Mouse (Mus musculus) heart, embryonic 15.5 days (tissue): Measurements from ENCODE around the gene Slc9a8. TPM values are rescaled to one million over a fixed set of nuclear protein-coding genes. Genes with fewer than 3 reads are reported as not detected.

Experiments
- ATAC-seq: fragments of 200-750 bp; cut with Nextera tagmentation; replicated peaks from 2 replicates; pipeline ENCODE4 v1.8.0; 2017; ENCODE audit warnings: low read depth, moderate TSS enrichment; ENCODE audit not compliant: insufficient number of reproducible peaks, insufficient read depth, low FRiP score
- H3K27ac ChIP-seq: fragments of 300-500 bp; sonication (generic); 2 replicates; pipeline ENCODE4 v1.5.1; 2015; ENCODE audit warnings: mild to moderate bottlenecking, inconsistent platforms
- H3K27me3 ChIP-seq: fragments of 300-500 bp; sonication (generic); 2 replicates; pipeline ENCODE4 v1.6.1; 2015; ENCODE audit warnings: inconsistent platforms
- H3K36me3 ChIP-seq: fragments of 300-500 bp; sonication (generic); 2 replicates; pipeline ENCODE4 v1.6.1; 2015; ENCODE audit warnings: mild to moderate bottlenecking, inconsistent platforms
- H3K4me1 ChIP-seq: fragments of 300-500 bp; sonication (generic); replicated peaks from 2 replicates; pipeline ENCODE4 v1.6.1; 2015; ENCODE audit warnings: inconsistent platforms
- H3K4me2 ChIP-seq: fragments of 300-500 bp; sonication (generic); 2 replicates; pipeline ENCODE4 v1.6.1; 2015; ENCODE audit warnings: inconsistent platforms, mild to moderate bottlenecking, moderate library complexity
- H3K4me3 ChIP-seq: fragments of 300-500 bp; sonication (generic); 2 replicates; pipeline ENCODE4 v1.5.1; 2015; ENCODE audit warnings: mild to moderate bottlenecking, inconsistent platforms
- H3K9ac ChIP-seq: fragments of 300-500 bp; sonication (generic); 2 replicates; pipeline ENCODE4 v1.6.1; 2015; ENCODE audit warnings: mild to moderate bottlenecking, inconsistent platforms
- H3K9me3 ChIP-seq: fragments of 300-500 bp; sonication (generic); replicated peaks from 2 replicates; pipeline ENCODE4 v1.6.1; 2016; ENCODE audit warnings: inconsistent platforms
- WGBS: fragments of 180-500 bp; shearing (Covaris S2); methylation state at CpG from one replicate; pipeline ENCODE4 v1.1.7; 2015; ENCODE audit warnings: mixed read lengths; 5-methylcytosine and 5-hydroxymethylcytosine counted together
- polyA plus RNA-seq: library from polyadenylated mRNA; unstranded; fragments of >200 nt; fragmentation: Nextera tagmentation; extraction: Ambion mirVana; gene quantifications from 2 replicates; pipeline ENCODE4 v1.2.1, GENCODE M21; 2015

The Slc9a8 gene
- polyA plus RNA-seq, 1 experiment from 2014 or later: 14.9 TPM

GRCm38 (mm10) chr2:167415970-167416563, 5.4 kb upstream of the Slc9a8 start:
- H3K9me3 ChIP-seq: no peaks in the 10 kb centered on the region
- 62% methylated on average over 9 of the region's 9 CpGs for WGBS
- H3K27ac ChIP-seq: no peak overlapping the region
- H3K36me3 ChIP-seq: no peaks in the 10 kb centered on the region
- H3K4me3 ChIP-seq: no peak overlapping the region
- no peak overlapping the region for H3K4me2 ChIP-seq
- peaks cover 11% of the 10 kb centered on the region for H3K4me1 ChIP-seq
- no peak overlapping the region for H3K9ac ChIP-seq
- ATAC-seq: 0 out of 2 replicates have a peak, but pooled peaks have one; percentile 24
- no peaks in the 10 kb centered on the region for H3K27me3 ChIP-seq

- H3K4me1 ChIP-seq: peaks cover 12% of the 10 kb centered on the region
- no peaks in the 10 kb centered on the region for H3K9me3 ChIP-seq
- H3K36me3 ChIP-seq: no peaks in the 10 kb centered on the region
- no peak overlapping the region for H3K4me3 ChIP-seq
- 68% methylated on average over 3 of the region's 3 CpGs for WGBS
- no peak for ATAC-seq
- H3K9ac ChIP-seq: no peak overlapping the region
- no peak overlapping the region for H3K4me2 ChIP-seq
- H3K27ac ChIP-seq: no peak overlapping the region
- no peaks in the 10 kb centered on the region for H3K27me3 ChIP-seq
Observed at GRCm38 (mm10) chr2:167417048-167417447, 4.5 kb upstream of the Slc9a8 start.

- H3K9ac ChIP-seq: no peak overlapping the region
- H3K27ac ChIP-seq: no peak overlapping the region
- no peak overlapping the region for H3K4me2 ChIP-seq
- no peaks in the 10 kb centered on the region for H3K36me3 ChIP-seq
- H3K27me3 ChIP-seq: no peaks in the 10 kb centered on the region
- no peaks in the 10 kb centered on the region for H3K9me3 ChIP-seq
- WGBS: 35% methylated on average over 4 of the region's 4 CpGs
- peaks cover 18% of the 10 kb centered on the region for H3K4me1 ChIP-seq
- ATAC-seq: no peak
- no peak overlapping the region for H3K4me3 ChIP-seq
Observed at GRCm38 (mm10) chr2:167417694-167418093, 3.8 kb upstream of the Slc9a8 start.

DNA sequence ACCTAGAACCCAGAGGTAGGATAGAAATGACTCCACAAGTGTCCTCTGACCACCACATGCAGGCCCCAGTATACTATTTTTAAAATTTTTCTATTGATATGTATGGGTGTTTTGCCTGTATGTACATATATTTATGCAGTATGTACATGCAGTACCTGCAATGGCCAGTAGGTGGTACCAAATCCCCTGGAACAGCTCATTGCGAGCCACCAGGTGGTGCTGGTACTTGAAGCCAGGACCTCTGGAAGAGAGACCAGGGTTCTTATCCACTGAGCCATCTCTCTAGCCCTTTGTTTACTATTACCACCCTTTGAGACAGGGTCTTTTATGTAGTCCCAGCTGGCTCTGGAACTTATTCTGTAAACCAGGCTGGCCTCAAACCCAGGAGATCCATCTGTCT, 2.3 kb upstream of the Slc9a8 start:
- no peak overlapping the region for H3K4me2 ChIP-seq
- peaks cover 2% of the 10 kb centered on the region; the same call in 1 of the 2 replicates for H3K36me3 ChIP-seq
- 29% methylated on average over 1 of the region's 1 CpGs for WGBS
- H3K27me3 ChIP-seq: no peaks in the 10 kb centered on the region
- no peak overlapping the region for H3K9ac ChIP-seq
- no peak overlapping the region for H3K27ac ChIP-seq
- no peak for ATAC-seq
- H3K9me3 ChIP-seq: no peaks in the 10 kb centered on the region
- H3K4me1 ChIP-seq: peaks cover 19% of the 10 kb centered on the region
- H3K4me3 ChIP-seq: no peak overlapping the region

- Histone ChIP-seq H3K36me3 (peaks cover 18% of the 10 kb centered on the region), H3K9me3 (no peaks in the 10 kb centered on the region), H3K4me1 (peaks cover 19% of the 10 kb centered on the region), H3K27ac (peak overlapping the region; percentile 99), H3K4me2 (peak overlapping the region; percentile 89), H3K4me3 (peak overlapping the region; percentile 93), H3K27me3 (no peaks in the 10 kb centered on the region), H3K9ac (peak overlapping the region; percentile 98)
- no peak for ATAC-seq
- 16% methylated on average over 10 of the region's 10 CpGs for WGBS
Observed at GRCm38 (mm10) chr2:167420811-167421241, 686 bp upstream of the Slc9a8 start.

GRCm38 (mm10) chr2:167422150-167422470, 598 bp downstream of the Slc9a8 start:
- Histone ChIP-seq H3K4me2 (peak overlapping the region; percentile 89), H3K4me3 (peak overlapping the region; percentile 93), H3K36me3 (peaks cover 31% of the 10 kb centered on the region), H3K27me3 (no peaks in the 10 kb centered on the region), H3K9ac (peak overlapping the region; percentile 98), H3K4me1 (peaks cover 16% of the 10 kb centered on the region), H3K9me3 (no peaks in the 10 kb centered on the region), H3K27ac (peak overlapping the region; percentile 99)
- ATAC-seq: no peak
- WGBS: 5% methylated on average over 11 of the region's 11 CpGs

DNA sequence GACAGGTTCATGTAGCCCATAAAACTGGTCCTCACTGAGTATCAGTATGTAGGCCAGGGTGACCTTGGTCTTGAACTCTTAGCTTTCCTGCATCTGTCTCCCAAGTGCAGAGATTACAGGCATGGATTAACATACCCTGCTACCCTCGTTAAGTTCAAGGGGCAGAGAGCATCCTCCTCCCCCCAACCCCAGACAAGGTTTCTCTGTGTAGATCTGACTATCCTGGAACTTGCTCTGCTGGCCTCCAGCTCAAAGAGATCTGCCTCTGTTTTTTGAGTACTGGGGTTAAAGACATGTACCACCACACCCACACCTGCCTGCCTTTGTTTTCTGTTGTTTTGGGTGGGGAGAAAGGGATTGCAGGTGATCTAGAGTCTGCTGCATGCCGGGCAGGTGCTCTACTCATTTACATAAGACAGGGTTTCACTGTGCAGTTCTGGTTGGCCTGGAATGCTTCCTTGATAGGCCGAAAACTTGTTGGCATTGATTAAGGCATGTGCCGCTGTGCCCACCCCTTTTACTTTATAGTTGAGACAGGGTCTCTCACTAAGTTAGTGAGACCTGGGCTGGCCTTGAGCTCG, 1.6 kb downstream of the Slc9a8 start:
- H3K4me2 ChIP-seq: no peak overlapping the region
- WGBS: 89% methylated on average over 5 of the region's 5 CpGs
- no peaks in the 10 kb centered on the region for H3K27me3 ChIP-seq
- 0 out of 2 replicates have a peak overlapping the region, but pooled peaks have one; percentile 93 for H3K4me3 ChIP-seq
- H3K36me3 ChIP-seq: peaks cover 41% of the 10 kb centered on the region
- H3K27ac ChIP-seq: no peak overlapping the region
- no peak overlapping the region for H3K9ac ChIP-seq
- peaks cover 16% of the 10 kb centered on the region for H3K4me1 ChIP-seq
- ATAC-seq: no peak
- H3K9me3 ChIP-seq: no peaks in the 10 kb centered on the region

DNA sequence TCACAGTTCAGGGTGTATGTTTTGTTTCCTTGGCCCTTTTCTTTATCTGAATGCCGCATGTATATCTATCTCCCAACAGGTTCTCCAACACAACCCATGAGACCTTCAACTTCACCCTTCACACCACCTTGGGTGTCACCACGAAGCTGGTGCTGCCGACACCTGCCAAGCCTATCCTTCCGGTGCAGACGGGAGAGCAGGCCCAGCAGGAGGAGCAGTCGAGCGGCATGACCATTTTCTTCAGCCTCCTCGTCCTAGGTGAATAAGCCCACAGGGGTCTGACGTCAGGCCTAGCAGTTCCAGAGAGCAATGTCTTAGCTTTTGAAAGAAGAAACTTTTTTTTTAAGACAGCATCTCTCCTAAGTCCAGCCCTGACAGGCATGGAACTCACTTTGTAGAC, 2.5 kb downstream of the Slc9a8 start:
- Histone ChIP-seq H3K36me3 (peaks cover 41% of the 10 kb centered on the region), H3K9me3 (no peaks in the 10 kb centered on the region), H3K9ac (no peak overlapping the region), H3K4me2 (no peak overlapping the region), H3K27ac (no peak overlapping the region), H3K4me1 (peaks cover 16% of the 10 kb centered on the region), H3K27me3 (no peaks in the 10 kb centered on the region), H3K4me3 (no peak overlapping the region)
- no peak for ATAC-seq
- 79% methylated on average over 9 of the region's 9 CpGs for WGBS

- peaks cover 16% of the 10 kb centered on the region for H3K4me1 ChIP-seq
- no peaks in the 10 kb centered on the region for H3K27me3 ChIP-seq
- peaks cover 41% of the 10 kb centered on the region for H3K36me3 ChIP-seq
- H3K4me3 ChIP-seq: no peak overlapping the region
- no peak overlapping the region for H3K27ac ChIP-seq
- no peak overlapping the region for H3K9ac ChIP-seq
- no peak overlapping the region for H3K4me2 ChIP-seq
- 91% methylated on average over 3 of the region's 3 CpGs for WGBS
- H3K9me3 ChIP-seq: no peaks in the 10 kb centered on the region
- no peak for ATAC-seq
Observed at GRCm38 (mm10) chr2:167424516-167424915, 3.0 kb downstream of the Slc9a8 start.

DNA sequence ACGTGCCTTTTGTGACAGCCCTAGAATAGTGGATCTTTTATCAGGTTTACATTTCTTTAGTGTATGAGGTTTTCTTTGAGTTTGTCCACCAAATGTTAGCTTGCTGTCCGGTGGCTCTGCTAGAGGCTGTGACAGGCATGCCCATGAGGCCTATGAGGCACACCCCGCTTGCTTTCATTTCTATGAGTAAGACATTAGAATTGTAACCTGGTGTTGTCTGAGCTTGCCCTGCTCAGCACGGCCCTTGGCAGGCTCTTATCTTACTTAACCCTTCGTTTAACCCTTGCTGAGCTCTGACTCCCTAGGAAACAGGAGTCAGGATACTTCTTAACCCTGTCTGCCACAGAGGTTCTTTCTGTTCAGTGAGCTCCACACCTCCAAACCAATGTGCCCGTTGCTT, 3.9 kb downstream of the Slc9a8 start:
- Histone ChIP-seq H3K27me3 (no peaks in the 10 kb centered on the region), H3K9me3 (no peaks in the 10 kb centered on the region), H3K9ac (no peak overlapping the region), H3K4me2 (no peak overlapping the region), H3K4me1 (peaks cover 14% of the 10 kb centered on the region), H3K4me3 (no peak overlapping the region), H3K36me3 (peaks cover 41% of the 10 kb centered on the region), H3K27ac (no peak overlapping the region)
- WGBS: 65% methylated on average over 6 of the region's 6 CpGs
- no peak for ATAC-seq

GRCm38 (mm10) chr2:167429596-167429995, 8.1 kb downstream of the Slc9a8 start:
- Histone ChIP-seq H3K27me3 (no peaks in the 10 kb centered on the region), H3K9ac (no peak overlapping the region), H3K4me1 (no peaks in the 10 kb centered on the region), H3K4me2 (no peak overlapping the region), H3K9me3 (no peaks in the 10 kb centered on the region), H3K36me3 (peaks cover 43% of the 10 kb centered on the region), H3K27ac (no peak overlapping the region), H3K4me3 (no peak overlapping the region)
- WGBS: 91% methylated on average over 5 of the region's 5 CpGs
- ATAC-seq: no peak
